14 mouse cellular contexts compared by ENCODE assay signal in the genomic region with DNA sequence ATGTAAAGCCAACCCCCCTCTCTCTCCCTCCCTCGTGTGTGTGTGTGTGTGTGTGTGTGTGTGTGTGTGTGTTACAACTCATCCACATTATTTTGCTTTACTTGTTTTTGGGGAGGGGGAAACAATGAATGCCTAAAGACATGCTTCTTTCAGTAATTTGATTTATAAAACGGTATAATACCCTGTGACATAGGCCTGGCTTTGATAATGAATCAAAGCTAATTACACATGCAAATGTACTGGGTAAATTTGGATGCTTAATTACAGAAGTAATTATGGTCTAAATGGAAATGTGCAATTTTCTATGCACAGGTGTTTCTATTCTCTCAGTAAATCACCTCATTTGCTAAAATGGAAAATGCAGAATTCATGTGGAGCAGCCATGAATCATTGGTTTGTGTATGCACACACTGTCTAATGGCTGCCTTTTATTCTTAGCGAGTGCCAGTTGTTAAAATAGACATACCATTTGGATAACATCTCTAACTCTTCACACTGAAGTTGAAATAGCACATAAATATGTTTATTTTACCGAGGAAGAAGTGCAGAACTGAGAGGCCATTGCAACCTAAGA.
"Had no signal": no experiment of that assay in that cellular context is flagged by ENCODE, and none has a peak within 500 bp of the region (broad histone marks: within the 10 kb centered on the region; RNA-seq: fewer than 3 reads in every experiment).

No protein-coding gene starts in this region.

- H3K27me3 ChIP-seq: limb, embryonic 15.5 days had no signal

- H3K4me3 ChIP-seq: limb, embryonic 15.5 days; liver, embryonic 12.5 days; midbrain, embryonic 13.5 days had no signal

- H3K36me3 ChIP-seq: limb, embryonic 15.5 days; liver, embryonic 12.5 days; midbrain, embryonic 13.5 days had no signal

- H3K9me3 ChIP-seq: limb, embryonic 15.5 days; liver, embryonic 12.5 days; midbrain, embryonic 13.5 days had no signal

- ATAC-seq: liver, embryonic 12.5 days; midbrain, embryonic 13.5 days had no signal

- DNase-seq: kidney, adult 8-10 months; kidney, postnatal 36 days; layer of hippocampus, adult 9-11 months; layer of hippocampus, postnatal 36 days; lung, embryonic 14.5 days; lung, postnatal 14 days; right cerebral cortex, postnatal 4 days; spleen, adult 18-20 months; thymus, adult 18-20 months; thymus, postnatal 14 days had no signal

- H3K4me2 ChIP-seq: limb, embryonic 15.5 days; liver, embryonic 12.5 days; lung, embryonic 14.5 days; midbrain, embryonic 13.5 days had no signal

- H3K9ac ChIP-seq: limb, embryonic 15.5 days; liver, embryonic 12.5 days; lung, embryonic 14.5 days; midbrain, embryonic 13.5 days had no signal

- H3K27ac ChIP-seq: kidney, postnatal 0 days; limb, embryonic 15.5 days; liver, embryonic 12.5 days; midbrain, embryonic 13.5 days had no signal

- H3K4me1 ChIP-seq: limb, embryonic 15.5 days; liver, embryonic 12.5 days; midbrain, embryonic 13.5 days had no signal
